Mouse (Mus musculus): ENCODE data around the gene Ip6k3. TPM values are rescaled to one million over a fixed set of nuclear protein-coding genes. Genes with fewer than 3 reads are reported as not detected.
A peak's percentile ranks its signal among the peaks of the same experiment; 100 is the strongest.

The Ip6k3 gene
- total RNA-seq, 2 experiments from 2014 or later, result 0.38 to 0.47 TPM

- Histone ChIP-seq H3K4me3 (no peak overlapping the region), H3K27ac (no peak overlapping the region)
- intact Hi-C loops (cut with DNase I), result no loop called here
- DNase-seq (ENCODE audit: extremely low spot score in 1 of 2, low spot score in 2 of 2), result no peak
- TF ChIP-seq CTCF (IDR thresholded peaks at IDR 0.05), result no peak
Observed at GRCm38 (mm10) chr17:27179681-27180280, 12.2 kb upstream of the Ip6k3 start.

- no peak overlapping the region for H3K27ac ChIP-seq
- no peak for TF ChIP-seq CTCF (IDR thresholded peaks at IDR 0.05)
- intact Hi-C loops (cut with DNase I), result no loop called here
- no peak overlapping the region for H3K4me3 ChIP-seq
- no peak for DNase-seq (ENCODE audit: extremely low spot score in 1 of 2, low spot score in 2 of 2)
Observed at GRCm38 (mm10) chr17:27178427-27179177, 11.0 kb upstream of the Ip6k3 start.

GRCm38 (mm10) chr17:27178019-27178418, 10.4 kb upstream of the Ip6k3 start:
- TF ChIP-seq CTCF (IDR thresholded peaks at IDR 0.05), result no peak
- DNase-seq (ENCODE audit: extremely low spot score in 1 of 2, low spot score in 2 of 2), result no peak

GRCm38 (mm10) chr17:27176754-27177153, 9.2 kb upstream of the Ip6k3 start:
- DNase-seq (ENCODE audit: extremely low spot score in 1 of 2, low spot score in 2 of 2), result no peak

More at GRCm38 (mm10) chr17:27178019-27178418, 10.4 kb upstream of the Ip6k3 start:
- Histone ChIP-seq H3K4me3 (no peak overlapping the region), H3K27ac (no peak overlapping the region)
- intact Hi-C loops (cut with DNase I), result no loop called here

GRCm38 (mm10) chr17:27176287-27176686, 8.7 kb upstream of the Ip6k3 start:
- Histone ChIP-seq H3K27ac (no peak overlapping the region), H3K4me3 (no peak overlapping the region)
- no peak for DNase-seq (ENCODE audit: extremely low spot score in 1 of 2, low spot score in 2 of 2)
- TF ChIP-seq CTCF (IDR thresholded peaks at IDR 0.05), result no peak
- intact Hi-C loops (cut with DNase I), result no loop called here

More at GRCm38 (mm10) chr17:27176754-27177153, 9.2 kb upstream of the Ip6k3 start:
- intact Hi-C loops (cut with DNase I), result no loop called here
- no peak overlapping the region for H3K4me3 ChIP-seq
- no peak overlapping the region for H3K27ac ChIP-seq
- TF ChIP-seq CTCF (IDR thresholded peaks at IDR 0.05), result no peak

GRCm38 (mm10) chr17:27175196-27175874, 7.7 kb upstream of the Ip6k3 start:
- DNase-seq (ENCODE audit: extremely low spot score in 1 of 2, low spot score in 2 of 2), result no peak
- no peak overlapping the region for H3K27ac ChIP-seq
- TF ChIP-seq CTCF (IDR thresholded peaks at IDR 0.05), result no peak
- intact Hi-C loops (cut with DNase I), result no loop called here
- H3K4me3 ChIP-seq, result no peak overlapping the region

- H3K4me3 ChIP-seq, result no peak overlapping the region
- DNase-seq (ENCODE audit: extremely low spot score in 1 of 2, low spot score in 2 of 2), result no peak
- 0 out of 2 replicates have a peak overlapping the region, but pooled peaks have one; percentile 28 for H3K27ac ChIP-seq
- TF ChIP-seq CTCF (IDR thresholded peaks at IDR 0.05), result no peak
- intact Hi-C loops (cut with DNase I), result no loop called here
Observed at GRCm38 (mm10) chr17:27173715-27174114, 6.1 kb upstream of the Ip6k3 start.

- TF ChIP-seq CTCF (IDR thresholded peaks at IDR 0.05), result no peak
- Histone ChIP-seq H3K27ac (no peak overlapping the region), H3K4me3 (no peak overlapping the region)
- intact Hi-C loops (cut with DNase I), result no loop called here
- DNase-seq (ENCODE audit: extremely low spot score in 1 of 2, low spot score in 2 of 2), result no peak
Observed at GRCm38 (mm10) chr17:27172459-27172858, 4.9 kb upstream of the Ip6k3 start.

GRCm38 (mm10) chr17:27171121-27171520, 3.5 kb upstream of the Ip6k3 start:
- DNase-seq (ENCODE audit: extremely low spot score in 1 of 2, low spot score in 2 of 2), result no peak
- no peak overlapping the region for H3K4me3 ChIP-seq
- intact Hi-C loops (cut with DNase I), result no loop called here
- no peak for TF ChIP-seq CTCF (IDR thresholded peaks at IDR 0.05)
- no peak overlapping the region for H3K27ac ChIP-seq

- DNase-seq (ENCODE audit: extremely low spot score in 1 of 2, low spot score in 2 of 2), result no peak
- H3K27ac ChIP-seq, result no peak overlapping the region
- no peak overlapping the region for H3K4me3 ChIP-seq
- no peak for TF ChIP-seq CTCF (IDR thresholded peaks at IDR 0.05)
- intact Hi-C loops (cut with DNase I), result no loop called here
Observed at GRCm38 (mm10) chr17:27169952-27170695, 2.5 kb upstream of the Ip6k3 start.

- no peak for DNase-seq (ENCODE audit: extremely low spot score in 1 of 2, low spot score in 2 of 2)
- intact Hi-C loops (cut with DNase I), result no loop called here
- TF ChIP-seq CTCF (IDR thresholded peaks at IDR 0.05), result no peak
- Histone ChIP-seq H3K27ac (no peak overlapping the region), H3K4me3 (no peak overlapping the region)
Observed at GRCm38 (mm10) chr17:27168569-27168968, 974 bp upstream of the Ip6k3 start.

- Histone ChIP-seq H3K4me3 (no peak overlapping the region), H3K27ac (no peak overlapping the region)
- intact Hi-C loops (cut with DNase I), result no loop called here
- no peak for TF ChIP-seq CTCF (IDR thresholded peaks at IDR 0.05)
- no peak for DNase-seq (ENCODE audit: extremely low spot score in 1 of 2, low spot score in 2 of 2)
Observed at GRCm38 (mm10) chr17:27166901-27167300, 694 bp downstream of the Ip6k3 start.

All from left cerebral cortex, adult 2 months (tissue).